Mouse (Mus musculus): ENCODE measurements around the gene Zfhx2. TPM values are rescaled to one million over a fixed set of nuclear protein-coding genes. Genes with fewer than 3 reads are reported as not detected.

The Zfhx2 gene
- polyA plus RNA-seq (2016; fragmentation: Nextera tagmentation; extraction: Ambion mirVana): 7.6 and 12.5 TPM in 2 replicates

- under 1% methylated on average over 34 of the region's 34 CpGs for WGBS
- H3K4me3 ChIP-seq: peak within 1 kb of the TSS; percentile 72
- no peaks in the 10 kb centered on the region for H3K9me3 ChIP-seq (replicated peaks)
- DNase-seq (ENCODE audit: low spot score): peak; percentile 96
- H3K36me3 ChIP-seq: peaks cover under 1% of the 10 kb centered on the region
- H3K4me1 ChIP-seq: peaks cover 75% of the 10 kb centered on the region
- no peaks in the 10 kb centered on the region; the same call in 1 of the 2 replicates for H3K27me3 ChIP-seq (ENCODE audit: low read depth, poor library complexity, severe bottlenecking)
- H3K27ac ChIP-seq (replicated peaks): peak within 1 kb of the TSS; percentile 92
These were observed at the start of gene Zfhx2 for GRCm38 (mm10) chr14:55092011-55092577. Gene Zfhx2, minus strand, starts transcription at chr14:55092324.

DNA sequence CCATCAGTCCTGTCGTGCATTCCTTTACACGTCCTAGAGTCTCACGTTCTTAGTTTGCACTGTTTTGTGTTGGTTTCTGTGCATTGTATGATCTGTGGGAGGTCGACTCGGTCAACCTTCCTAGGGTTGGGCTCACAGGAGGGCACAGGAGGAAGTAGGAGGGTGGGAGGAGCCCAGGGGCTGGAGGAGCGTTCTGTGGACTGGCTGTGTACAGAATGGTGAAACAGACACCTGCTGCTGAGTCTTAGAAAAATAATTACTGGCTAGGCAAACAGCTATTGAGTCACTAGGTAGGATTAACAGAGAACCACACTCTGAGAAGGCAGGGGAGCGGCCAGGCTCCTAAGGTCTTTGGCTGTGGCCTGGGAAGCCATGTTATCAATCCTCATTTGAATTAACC is 47.2 kb upstream of the Zfhx2 start:
- Histone ChIP-seq H3K27ac (replicated peaks) (no peak overlapping the region), H3K27me3 (ENCODE audit: low read depth, poor library complexity, severe bottlenecking) (no peaks in the 10 kb centered on the region), H3K36me3 (no peaks in the 10 kb centered on the region), H3K4me1 (peaks cover 5% of the 10 kb centered on the region), H3K9me3 (replicated peaks) (no peaks in the 10 kb centered on the region), H3K4me3 (no peak overlapping the region)
- DNase-seq (ENCODE audit: low spot score): no peak
- 54% methylated on average over 7 of the region's 7 CpGs for WGBS

- H3K4me1 ChIP-seq: peaks cover 5% of the 10 kb centered on the region
- H3K4me3 ChIP-seq: no peak overlapping the region
- no peaks in the 10 kb centered on the region for H3K27me3 ChIP-seq (ENCODE audit: low read depth, poor library complexity, severe bottlenecking)
- H3K9me3 ChIP-seq (replicated peaks): no peaks in the 10 kb centered on the region
- no peak for DNase-seq (ENCODE audit: low spot score)
- H3K36me3 ChIP-seq: no peaks in the 10 kb centered on the region
- WGBS: 76% methylated on average over 8 of the region's 8 CpGs
- H3K27ac ChIP-seq (replicated peaks): no peak overlapping the region
These were observed 43.6 kb upstream of the Zfhx2 start for GRCm38 (mm10) chr14:55135676-55136075.

GRCm38 (mm10) chr14:55126521-55126920 is 34.4 kb upstream of the Zfhx2 start:
- WGBS: 77% methylated on average over 7 of the region's 7 CpGs
- H3K36me3 ChIP-seq: no peaks in the 10 kb centered on the region
- no peak for DNase-seq (ENCODE audit: low spot score)
- no peak overlapping the region for H3K27ac ChIP-seq (replicated peaks)
- H3K27me3 ChIP-seq (ENCODE audit: low read depth, poor library complexity, severe bottlenecking): 0 out of 2 replicates have a peak, but pooled peaks cover 4% of the 10 kb centered on the region
- peaks cover 11% of the 10 kb centered on the region for H3K4me1 ChIP-seq
- no peaks in the 10 kb centered on the region for H3K9me3 ChIP-seq (replicated peaks)
- H3K4me3 ChIP-seq: no peak overlapping the region

GRCm38 (mm10) chr14:55125711-55126110 is 33.6 kb upstream of the Zfhx2 start:
- H3K9me3 ChIP-seq (replicated peaks): no peaks in the 10 kb centered on the region
- H3K27me3 ChIP-seq (ENCODE audit: low read depth, poor library complexity, severe bottlenecking): 0 out of 2 replicates have a peak, but pooled peaks cover 4% of the 10 kb centered on the region
- no peak for DNase-seq (ENCODE audit: low spot score)
- H3K4me3 ChIP-seq: no peak overlapping the region
- 87% methylated on average over 5 of the region's 5 CpGs for WGBS
- no peak overlapping the region for H3K27ac ChIP-seq (replicated peaks)
- no peaks in the 10 kb centered on the region for H3K36me3 ChIP-seq
- H3K4me1 ChIP-seq: peaks cover 11% of the 10 kb centered on the region

DNA sequence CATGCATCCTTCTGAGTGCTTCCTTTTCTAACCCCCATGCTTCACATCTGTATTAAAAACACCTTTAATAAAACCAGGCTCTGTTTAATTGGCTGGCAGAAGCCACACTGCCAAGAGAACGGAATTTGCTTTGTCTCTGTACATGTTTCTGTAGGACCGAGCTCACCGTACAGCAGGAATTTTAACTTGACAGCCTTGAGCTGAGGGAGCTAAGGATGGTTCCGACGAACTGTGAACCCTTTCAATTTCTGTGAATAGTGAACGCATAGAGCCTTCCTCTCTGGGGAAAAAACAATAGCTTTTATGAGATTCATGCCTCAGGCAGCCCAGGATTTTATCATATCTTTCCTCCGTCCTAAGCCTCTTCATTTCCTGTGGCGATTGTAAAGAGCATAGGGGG is 30.2 kb upstream of the Zfhx2 start:
- Histone ChIP-seq H3K9me3 (replicated peaks) (no peaks in the 10 kb centered on the region), H3K36me3 (no peaks in the 10 kb centered on the region), H3K4me3 (no peak overlapping the region; the same call in 1 of the 2 replicates), H3K4me1 (peaks cover 12% of the 10 kb centered on the region), H3K27me3 (ENCODE audit: low read depth, poor library complexity, severe bottlenecking) (peaks cover 15% of the 10 kb centered on the region), H3K27ac (replicated peaks) (no peak overlapping the region)
- no peak for DNase-seq (ENCODE audit: low spot score)
- WGBS: 66% methylated on average over 8 of the region's 8 CpGs

GRCm38 (mm10) chr14:55121947-55122346 is 29.8 kb upstream of the Zfhx2 start:
- peaks cover 19% of the 10 kb centered on the region for H3K27me3 ChIP-seq (ENCODE audit: low read depth, poor library complexity, severe bottlenecking)
- no peaks in the 10 kb centered on the region for H3K9me3 ChIP-seq (replicated peaks)
- no peaks in the 10 kb centered on the region for H3K36me3 ChIP-seq
- no peak overlapping the region; the same call in 1 of the 2 replicates for H3K4me3 ChIP-seq
- 11% methylated on average over 5 of the region's 5 CpGs for WGBS
- H3K27ac ChIP-seq (replicated peaks): no peak overlapping the region
- DNase-seq (ENCODE audit: low spot score): peak; percentile 83
- H3K4me1 ChIP-seq: peaks cover 16% of the 10 kb centered on the region

- Histone ChIP-seq H3K9me3 (replicated peaks) (no peaks in the 10 kb centered on the region), H3K27me3 (ENCODE audit: low read depth, poor library complexity, severe bottlenecking) (peaks cover 42% of the 10 kb centered on the region), H3K27ac (replicated peaks) (no peak overlapping the region), H3K36me3 (no peaks in the 10 kb centered on the region), H3K4me1 (peaks cover 39% of the 10 kb centered on the region), H3K4me3 (no peak overlapping the region)
- 75% methylated on average over 4 of the region's 4 CpGs for WGBS
- no peak for DNase-seq (ENCODE audit: low spot score)
These were observed 27.5 kb upstream of the Zfhx2 start for GRCm38 (mm10) chr14:55119421-55120134.

DNA sequence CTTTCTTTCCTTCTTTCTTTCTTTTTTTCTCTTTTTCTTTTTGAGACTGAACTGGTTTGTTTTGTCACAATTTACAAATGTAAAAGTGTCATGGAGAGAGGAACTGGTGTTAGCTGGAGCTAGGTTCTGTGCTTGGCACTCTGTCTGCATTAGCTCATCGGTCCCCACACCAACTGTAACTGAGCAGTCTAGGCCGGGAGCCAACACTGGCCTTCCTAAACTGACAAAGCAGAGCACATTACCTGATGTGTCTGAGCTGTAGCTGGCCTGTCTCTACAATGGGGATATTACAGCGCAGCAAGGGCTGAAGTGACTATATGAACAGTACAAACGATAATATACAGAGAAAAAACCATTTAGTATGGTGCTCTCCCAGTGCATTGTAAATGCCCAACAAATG is 26.7 kb upstream of the Zfhx2 start:
- WGBS: 86% methylated on average over 4 of the region's 4 CpGs
- no peak for DNase-seq (ENCODE audit: low spot score)
- H3K27me3 ChIP-seq (ENCODE audit: low read depth, poor library complexity, severe bottlenecking): peaks cover 50% of the 10 kb centered on the region

DNA sequence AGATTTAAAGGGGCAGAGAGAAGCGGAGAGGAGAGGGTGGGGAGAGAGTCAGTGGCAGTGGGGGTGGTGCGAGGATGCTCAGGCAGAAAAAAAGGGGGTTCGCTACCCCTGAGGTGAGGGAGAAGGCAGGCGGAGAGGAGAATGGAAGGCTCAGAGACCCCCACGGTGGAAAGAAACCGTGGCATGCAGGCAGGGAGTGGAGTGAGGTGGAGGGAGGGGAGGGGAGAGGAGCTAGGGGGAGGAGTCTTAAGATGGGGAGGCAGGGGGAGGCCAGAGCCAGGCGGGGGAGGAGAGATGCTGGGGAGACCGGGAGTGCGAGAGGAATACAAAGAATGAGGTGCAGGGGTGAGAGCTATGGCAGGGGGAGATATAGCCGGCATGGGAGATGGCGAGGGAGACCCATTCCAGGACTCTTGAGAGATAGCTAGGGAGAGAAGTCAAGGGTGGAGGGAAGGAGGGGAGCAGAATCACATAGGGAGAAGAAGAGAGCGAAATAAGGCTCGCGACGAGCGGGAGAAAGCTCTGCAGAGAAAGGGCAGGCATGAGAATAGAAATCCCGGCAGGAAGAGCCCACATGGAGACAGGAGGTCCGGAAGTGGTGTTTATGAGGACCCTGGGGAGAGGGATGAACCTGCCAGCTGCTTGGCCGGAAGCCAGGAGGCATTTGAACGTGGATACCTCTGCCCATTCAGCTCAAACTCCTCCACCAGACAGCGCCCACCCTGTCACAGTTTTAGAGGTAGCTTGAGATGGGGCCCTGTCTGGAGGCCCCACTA is 24.5 kb upstream of the Zfhx2 start, which contains the start of gene Jph4:
TSS of gene Jph4 (minus strand) at position 511 of the 776 bp plus-strand sequence.
- peaks cover 69% of the 10 kb centered on the region for H3K27me3 ChIP-seq (ENCODE audit: low read depth, poor library complexity, severe bottlenecking)
- DNase-seq (ENCODE audit: low spot score): no peak
- H3K36me3 ChIP-seq: no peaks in the 10 kb centered on the region
- 4% methylated on average over 21 of the region's 21 CpGs for WGBS
- no peaks in the 10 kb centered on the region for H3K9me3 ChIP-seq (replicated peaks)
- H3K27ac ChIP-seq (replicated peaks): peak within 1 kb of the TSS; percentile 84
- peak within 1 kb of the TSS; percentile 81 for H3K4me3 ChIP-seq
- H3K4me1 ChIP-seq: peaks cover 42% of the 10 kb centered on the region

More for the DNA sequence above, 26.7 kb upstream of the Zfhx2 start:
- Histone ChIP-seq H3K27ac (replicated peaks) (no peak overlapping the region), H3K36me3 (no peaks in the 10 kb centered on the region), H3K4me3 (no peak overlapping the region), H3K4me1 (peaks cover 47% of the 10 kb centered on the region), H3K9me3 (replicated peaks) (no peaks in the 10 kb centered on the region)

DNA sequence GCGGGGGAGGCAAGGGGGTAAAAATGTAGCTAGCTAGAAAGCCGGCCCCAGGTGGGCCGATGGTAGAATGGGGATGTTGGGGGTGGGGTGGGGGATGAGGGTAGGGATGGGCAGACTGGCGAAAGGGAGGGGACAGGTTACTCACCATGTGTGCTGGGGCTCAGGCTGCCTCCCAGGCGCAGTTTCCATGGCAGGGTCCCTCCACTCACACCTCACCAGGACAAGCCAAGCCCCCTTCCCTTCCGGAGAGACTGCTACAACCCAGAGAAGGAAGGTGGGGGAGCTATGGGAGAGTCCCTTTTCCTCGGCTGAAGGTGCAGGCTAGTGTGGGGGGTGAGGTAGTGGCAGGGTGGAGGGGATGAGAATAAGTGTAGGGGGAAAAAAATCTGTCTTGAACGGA is 23.7 kb upstream of the Zfhx2 start:
- 0% methylated on average over 8 of the region's 8 CpGs for WGBS
- peaks cover 76% of the 10 kb centered on the region for H3K27me3 ChIP-seq (ENCODE audit: low read depth, poor library complexity, severe bottlenecking)
- DNase-seq (ENCODE audit: low spot score): peak; percentile 40

DNA sequence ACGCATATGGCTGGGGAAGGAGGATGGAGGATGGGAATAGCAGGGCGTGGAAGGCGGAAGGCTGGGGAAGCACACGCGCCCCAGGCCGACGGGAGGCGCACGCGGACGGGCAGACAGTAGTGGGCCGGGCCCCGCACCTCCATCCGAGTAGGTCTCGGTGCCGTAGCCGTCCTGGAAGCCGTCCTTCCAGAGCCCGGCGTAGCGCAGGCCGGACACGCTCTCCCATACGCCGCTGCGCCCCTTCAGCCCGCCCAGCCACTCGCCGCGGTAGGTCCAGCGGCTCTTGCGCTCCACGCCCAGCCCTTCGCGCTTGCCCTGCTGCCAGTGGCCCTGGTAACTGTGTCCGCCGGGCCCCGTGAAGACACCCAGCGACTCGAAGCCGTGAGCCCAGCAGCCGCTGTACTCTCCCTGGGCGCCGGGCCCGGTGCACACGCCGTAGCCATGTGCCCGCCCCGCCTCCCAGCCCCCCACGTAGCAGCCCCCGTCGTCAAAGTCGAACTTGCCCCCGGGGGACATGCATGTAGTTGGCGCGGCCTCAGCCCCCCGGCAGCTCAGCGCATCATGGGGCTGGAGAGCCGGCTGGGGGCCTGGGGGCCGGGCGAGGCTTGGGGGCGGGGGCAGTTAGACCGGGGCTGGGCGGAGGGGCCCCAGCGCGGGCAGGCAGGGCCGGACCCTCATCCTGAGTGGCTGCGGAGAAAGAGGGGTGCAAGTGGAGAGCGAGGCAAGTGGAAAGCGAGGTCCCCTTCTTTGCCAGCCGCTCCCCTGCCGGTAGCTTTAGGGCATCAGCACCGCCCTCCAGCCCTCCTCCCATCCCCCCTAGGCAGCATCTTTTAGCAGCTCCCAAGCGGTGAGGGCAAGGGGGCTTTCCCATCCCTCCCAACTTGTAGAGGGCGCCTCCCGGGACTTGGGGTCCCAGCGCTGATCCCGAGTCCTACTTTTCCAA is 22.9 kb upstream of the Zfhx2 start:
- WGBS: under 1% methylated on average over 77 of the region's 78 CpGs
- Histone ChIP-seq H3K4me1 (peaks cover 45% of the 10 kb centered on the region), H3K9me3 (replicated peaks) (no peaks in the 10 kb centered on the region), H3K36me3 (no peaks in the 10 kb centered on the region), H3K27me3 (ENCODE audit: low read depth, poor library complexity, severe bottlenecking) (peaks cover 84% of the 10 kb centered on the region), H3K4me3 (peak overlapping the region; percentile 81), H3K27ac (replicated peaks) (peak overlapping the region; percentile 84)
- DNase-seq (ENCODE audit: low spot score): peak; percentile 68

More for the DNA sequence above, 23.7 kb upstream of the Zfhx2 start:
- Histone ChIP-seq H3K4me1 (peaks cover 42% of the 10 kb centered on the region), H3K9me3 (replicated peaks) (no peaks in the 10 kb centered on the region), H3K4me3 (peak overlapping the region; percentile 81), H3K36me3 (no peaks in the 10 kb centered on the region), H3K27ac (replicated peaks) (peak overlapping the region; percentile 84)
